Comparison of ENCODE assay signal across 22 mouse cellular contexts in genomic region chr7:109606994-109607610, GRCm38 (mm10).
DNase-seq lines count a peak whose midpoint lies in the region; ATAC-seq and TF ChIP-seq lines count a peak whose summit lies in the region.
"Had no signal": no experiment of that assay in that cellular context is flagged by ENCODE, and none has a peak within 500 bp of the region (broad histone marks: within the 10 kb centered on the region; RNA-seq: fewer than 3 reads in every experiment).

No protein-coding gene starts in this region.

- TF ChIP-seq EP300 in heart, postnatal 0 days (IDR thresholded peaks at IDR 0.05; ENCODE audit: low read depth): no peak

- peaks cover 54% of the 10 kb centered on the region for H3K4me1 ChIP-seq in heart, embryonic 10.5 days
- peaks cover 58% of the 10 kb centered on the region for H3K4me1 ChIP-seq in heart, postnatal 0 days (ENCODE audit: control insufficient read depth, insufficient read depth)

- TF ChIP-seq CTCF in heart, postnatal 0 days (IDR thresholded peaks at IDR 0.05; ENCODE audit: low read depth): no peak

- 66% methylated on average over 7 of the region's 7 CpGs for WGBS in heart, embryonic 10.5 days
- 59% methylated on average over 7 of the region's 7 CpGs for WGBS in heart, postnatal 0 days

- no peaks in the 10 kb centered on the region for H3K36me3 ChIP-seq in heart, embryonic 10.5 days
- no peaks in the 10 kb centered on the region; the same call in 1 of the 2 replicates for H3K36me3 ChIP-seq in heart, postnatal 0 days (replicated peaks; ENCODE audit: control insufficient read depth, insufficient read depth, low read length)
- H3K36me3 ChIP-seq: limb, embryonic 12.5 days; liver, embryonic 15.5 days; midbrain, embryonic 15.5 days had no signal

- H3K27ac ChIP-seq in heart, embryonic 10.5 days: peak overlapping the region; percentile 75
- H3K27ac ChIP-seq in heart, postnatal 0 days (ENCODE audit: low read depth): peak overlapping the region; percentile 74
- H3K27ac ChIP-seq: embryonic facial prominence, embryonic 12.5 days; limb, embryonic 12.5 days; liver, embryonic 15.5 days; midbrain, embryonic 15.5 days had no signal

- H3K9ac ChIP-seq in heart, postnatal 0 days (replicated peaks; ENCODE audit: low read depth, low read length): no peak overlapping the region
- H3K9ac ChIP-seq: embryonic facial prominence, embryonic 12.5 days; limb, embryonic 12.5 days; liver, embryonic 15.5 days; midbrain, embryonic 15.5 days had no signal

- H3K9me3 ChIP-seq in heart, embryonic 10.5 days: no peaks in the 10 kb centered on the region
- H3K9me3 ChIP-seq in heart, postnatal 0 days (replicated peaks; ENCODE audit: control insufficient read depth, low read length): no peaks in the 10 kb centered on the region
- H3K9me3 ChIP-seq: embryonic facial prominence, embryonic 12.5 days; limb, embryonic 12.5 days; liver, embryonic 15.5 days; megakaryocyte, embryonic 14.5 days; midbrain, embryonic 15.5 days had no signal

- ATAC-seq in heart, postnatal 0 days (ENCODE audit: insufficient read depth, low read depth): no peak
- ATAC-seq: activated CD4-positive, CD25-positive, alpha-beta regulatory T cell, adult 4 months; forebrain, embryonic 16.5 days; hindbrain, postnatal 0 days; midbrain, embryonic 15.5 days had no signal

- intact Hi-C loops in heart, postnatal 14 days (cut with DNase I): no loop called here

- no peaks in the 10 kb centered on the region for H3K27me3 ChIP-seq in heart, embryonic 10.5 days (ENCODE audit: insufficient read depth, poor library complexity, severe bottlenecking)
- no peaks in the 10 kb centered on the region for H3K27me3 ChIP-seq in heart, postnatal 0 days (ENCODE audit: control insufficient read depth, insufficient read depth, low read length)
- H3K27me3 ChIP-seq: CH12.LX; embryonic facial prominence, embryonic 12.5 days; limb, embryonic 12.5 days; liver, embryonic 15.5 days; midbrain, embryonic 15.5 days had no signal

- H3K4me3 ChIP-seq in heart, embryonic 10.5 days: no peak overlapping the region
- H3K4me3 ChIP-seq in heart, postnatal 0 days (ENCODE audit: low read depth, low read length): no peak overlapping the region
- H3K4me3 ChIP-seq: embryonic facial prominence, embryonic 12.5 days; limb, embryonic 12.5 days; liver, embryonic 15.5 days; megakaryocyte, embryonic 14.5 days; midbrain, embryonic 15.5 days had no signal

- no peak overlapping the region for H3K4me2 ChIP-seq in heart, postnatal 0 days (ENCODE audit: low read depth, low read length)
- H3K4me2 ChIP-seq: embryonic facial prominence, embryonic 12.5 days; limb, embryonic 12.5 days; liver, embryonic 15.5 days; midbrain, embryonic 15.5 days had no signal

- peak; percentile 74 for DNase-seq in adrenal gland, adult 2 months
- DNase-seq in adrenal gland, postnatal 4 days (ENCODE audit: low spot score in 2 of 2): no peak
- DNase-seq in heart, embryonic 10.5 days (ENCODE audit: low spot score): no peak
- no peak for DNase-seq in heart, postnatal 14 days
- peak; percentile 71 for DNase-seq in ZHBTc4 (ENCODE audit: low read depth, low spot score)
- peak; percentile 65 for DNase-seq in heart, postnatal 0 days (ENCODE audit: low spot score)
- no peak for DNase-seq in kidney, postnatal 25 days
- DNase-seq in frontal cortex, adult 2 months (ENCODE audit: extremely low spot score in 1 of 2, low spot score in 1 of 2): no peak
- DNase-seq: cerebellum, adult 9-10 months; gastrocnemius, postnatal 10 days; kidney, adult 11 months; kidney, postnatal 14 days; lung, postnatal 14 days had no signal

Comparison
In these comparisons a context has a peak if more than half of its experiments do, and no peak if none do; other contexts are left out.
1. DNase-seq: peak in adrenal gland, adult 2 months (single experiment), ZHBTc4 (single experiment) and heart, postnatal 0 days (single experiment); none in adrenal gland, postnatal 4 days (0 of 2), heart, embryonic 10.5 days (single experiment), heart, postnatal 14 days (0 of 2), kidney, postnatal 25 days (0 of 2) and frontal cortex, adult 2 months (0 of 2).